Mouse (Mus musculus) MEL (cell line): Measurements from ENCODE around the gene Slain1. TPM values are rescaled to one million over a fixed set of nuclear protein-coding genes. Genes with fewer than 3 reads are reported as not detected.

Source experiments
- DNase-seq: peaks from one replicate; pipeline ENCODE4 v3.0.0; 2011; ENCODE audit warnings: low read depth, low spot score
- H3K27ac ChIP-seq: 2 replicates; pipeline ENCODE4 v1.5.1; 2012; ENCODE audit warnings: low read depth, mild to moderate bottlenecking, control low read depth, low read length, moderate library complexity; ENCODE audit not compliant: control insufficient read depth
- H3K27me3 ChIP-seq, 2 experiments: fragments of 150-350 bp in 1 of 2; sonication (generic) in 1 of 2; 2 replicates each; pipeline ENCODE4 v1.6.1; 2012; ENCODE audit warnings: low read length in 2 of 2, mild to moderate bottlenecking in 2 of 2, improper control_type of control experiment in 1 of 2, moderate library complexity in 1 of 2; ENCODE audit not compliant: insufficient read depth in 2 of 2, control insufficient read depth in 1 of 2
- H3K36me3 ChIP-seq, 2 experiments: 2 replicates each; pipeline ENCODE4 v1.6.1; 2012 to 2014; ENCODE audit warnings: low read length in 2 of 2, improper control_type of control experiment in 1 of 2, inconsistent platforms in 1 of 2, mild to moderate bottlenecking in 1 of 2; ENCODE audit not compliant: insufficient read depth in 2 of 2, control insufficient read depth in 1 of 2
- H3K4me1 ChIP-seq, 2 experiments: fragments of 150-350 bp in 1 of 2; sonication (generic) in 1 of 2; 2 replicates each; pipeline ENCODE4 v1.6.1; 2012; ENCODE audit warnings: low read length in 2 of 2, improper control_type of control experiment in 1 of 2, mild to moderate bottlenecking in 1 of 2; ENCODE audit not compliant: insufficient read depth in 2 of 2, control insufficient read depth in 1 of 2
- H3K4me3 ChIP-seq, 2 experiments: fragments of 150-350 bp in 1 of 2; sonication (generic) in 1 of 2; 2 replicates each; pipeline ENCODE4 v1.5.1; 2012; ENCODE audit warnings: low read depth in 2 of 2, low read length in 2 of 2, mild to moderate bottlenecking in 2 of 2, moderate library complexity in 2 of 2, control low read depth in 1 of 2, improper control_type of control experiment in 1 of 2; ENCODE audit not compliant: control insufficient read depth in 1 of 2, insufficient read depth in 1 of 2
- H3K79me2 ChIP-seq: 2 replicates; pipeline ENCODE4 v1.6.1; 2012; ENCODE audit warnings: mild to moderate bottlenecking, low read length, moderate library complexity; ENCODE audit not compliant: control insufficient read depth, poor library complexity, insufficient read depth
- H3K9ac ChIP-seq: 2 replicates; pipeline ENCODE4 v1.6.1; 2012; ENCODE audit warnings: low read depth, mild to moderate bottlenecking, control low read depth, low read length, moderate library complexity; ENCODE audit not compliant: control insufficient read depth, poor library complexity, severe bottlenecking
- H3K9me3 ChIP-seq: fragments of 150-350 bp; sonication (generic); replicated peaks from 2 replicates; pipeline ENCODE4 v1.6.1; 2012; ENCODE audit warnings: mild to moderate bottlenecking, low read length, improper control_type of control experiment, moderate library complexity; ENCODE audit not compliant: insufficient read depth
- BHLHE40 ChIP-seq: IDR thresholded peaks from 2 replicates; pipeline ENCODE4 v1.6.1; 2012; ENCODE audit warnings: low read depth, mild to moderate bottlenecking, inconsistent platforms, low read length, improper control_type of control experiment, borderline replicate concordance
- CTCF ChIP-seq, 3 experiments: IDR thresholded peaks in 2 of 3; conservative IDR thresholded peaks in 1 of 3; 2 replicates each; pipeline ENCODE4 v1.5.1; 2011 to 2012; ENCODE audit warnings: low read length in 3 of 3, low read depth in 2 of 3, mild to moderate bottlenecking in 2 of 3, improper control_type of control experiment in 1 of 3, inconsistent platforms in 1 of 3, mixed read lengths in 1 of 3, moderate library complexity in 1 of 3; ENCODE audit not compliant: control insufficient read depth in 1 of 3, insufficient read depth in 1 of 3, poor library complexity in 1 of 3, severe bottlenecking in 1 of 3
- ETS1 ChIP-seq: IDR thresholded peaks from 2 replicates; pipeline ENCODE4 v1.6.1; 2012; ENCODE audit warnings: low read depth, mild to moderate bottlenecking, inconsistent platforms, low read length, improper control_type of control experiment, moderate library complexity
- GATA1 ChIP-seq: IDR thresholded peaks from 2 replicates; pipeline ENCODE4 v1.6.1; 2011; ENCODE audit warnings: low read depth, low read length, improper control_type of control experiment
- KAT2A ChIP-seq: conservative IDR thresholded peaks from 2 replicates; pipeline ENCODE4 v1.6.1; 2012; ENCODE audit warnings: low read depth, low read length, improper control_type of control experiment, inconsistent platforms
- MAFK ChIP-seq: IDR thresholded peaks from 2 replicates; pipeline ENCODE4 v1.6.1; 2011; ENCODE audit warnings: low read depth, mild to moderate bottlenecking, low read length, improper control_type of control experiment, borderline replicate concordance
- MAX ChIP-seq: IDR thresholded peaks from 2 replicates; pipeline ENCODE4 v1.6.1; 2011; ENCODE audit warnings: low read length, improper control_type of control experiment
- MYB ChIP-seq: IDR thresholded peaks from 2 replicates; pipeline ENCODE4 v1.6.1; 2011; ENCODE audit warnings: mild to moderate bottlenecking, low read depth, low read length, improper control_type of control experiment
- NELFE ChIP-seq: IDR thresholded peaks from 2 replicates; pipeline ENCODE4 v1.6.1; 2011; ENCODE audit warnings: low read depth, low read length, improper control_type of control experiment
- POLR2A ChIP-seq, 2 experiments: IDR thresholded peaks; 2 replicates each; pipeline ENCODE4 v1.6.1; 2011 to 2012; ENCODE audit warnings: low read length in 2 of 2, mild to moderate bottlenecking in 2 of 2, control low read depth in 1 of 2, improper control_type of control experiment in 1 of 2, low read depth in 1 of 2, moderate library complexity in 1 of 2; ENCODE audit not compliant: control insufficient read depth in 1 of 2, insufficient read depth in 1 of 2, poor library complexity in 1 of 2
- POLR2AphosphoS2 ChIP-seq: IDR thresholded peaks from 2 replicates; pipeline ENCODE4 v1.6.1; 2011; ENCODE audit warnings: low read length, improper control_type of control experiment
- POLR2AphosphoS5 ChIP-seq: IDR thresholded peaks from 2 replicates; pipeline ENCODE4 v1.6.1; 2012; ENCODE audit warnings: low read depth, borderline replicate concordance, mild to moderate bottlenecking, inconsistent platforms, low read length, moderate library complexity, mixed read lengths
- RAD21 ChIP-seq: IDR thresholded peaks from 2 replicates; pipeline ENCODE4 v1.6.1; 2011; ENCODE audit warnings: mild to moderate bottlenecking, low read depth, low read length, improper control_type of control experiment
- TAL1 ChIP-seq: IDR thresholded peaks from 2 replicates; pipeline ENCODE4 v1.6.1; 2012; ENCODE audit warnings: mild to moderate bottlenecking, inconsistent platforms, low read length, moderate library complexity, mixed read lengths
- TBP ChIP-seq: IDR thresholded peaks from 2 replicates; pipeline ENCODE4 v1.8.0; 2011; ENCODE audit warnings: low read depth, low read length, improper control_type of control experiment
- USF1 ChIP-seq: IDR thresholded peaks from 2 replicates; pipeline ENCODE4 v1.6.1; 2014; ENCODE audit warnings: low read depth, mild to moderate bottlenecking, inconsistent platforms, low read length, improper control_type of control experiment, moderate library complexity
- USF2 ChIP-seq, 2 experiments: IDR thresholded peaks; 2 replicates each; pipeline ENCODE4 v1.6.1; 2011 to 2012; ENCODE audit warnings: improper control_type of control experiment in 2 of 2, low read length in 2 of 2, borderline replicate concordance in 1 of 2, inconsistent platforms in 1 of 2, low read depth in 1 of 2, mild to moderate bottlenecking in 1 of 2; ENCODE audit not compliant: insufficient read depth in 1 of 2
- ZC3H11A ChIP-seq: IDR thresholded peaks from 2 replicates; pipeline ENCODE4 v1.6.1; 2012; ENCODE audit warnings: low read depth, mild to moderate bottlenecking, inconsistent platforms, low read length, improper control_type of control experiment
- ZKSCAN1 ChIP-seq: IDR thresholded peaks from 2 replicates; pipeline ENCODE4 v1.6.1; 2012; ENCODE audit warnings: low read depth, mild to moderate bottlenecking, inconsistent platforms, low read length, improper control_type of control experiment, moderate library complexity
- ZMIZ1 ChIP-seq: IDR thresholded peaks from 2 replicates; pipeline ENCODE4 v1.6.1; 2012; ENCODE audit warnings: low read depth, mild to moderate bottlenecking, inconsistent platforms, low read length, improper control_type of control experiment, moderate library complexity
- polyA plus RNA-seq, 2 experiments: library from polyadenylated mRNA; stranded (reverse) in 1 of 2; unstranded in 1 of 2; fragments of >175 nt in 1 of 2; fragments of >200 nt in 1 of 2; gene quantifications; 2 replicates each; pipeline versions ENCODE4 v1.2.1 to v1.2.4; 2012; ENCODE audit warnings: low replicate concordance in 2 of 2, low read depth in 1 of 2; ENCODE audit not compliant: insufficient read length in 2 of 2, insufficient read depth in 1 of 2, missing spikeins in 1 of 2
- total RNA-seq: library from RNA; depleted of rRNA; stranded (reverse); fragments of 300-350 nt; gene quantifications from 2 replicates; pipeline ENCODE4 v1.2.3, GENCODE M21; 2012

The Slain1 gene
- total and polyA plus RNA-seq, 3 experiments = not detected

DNA sequence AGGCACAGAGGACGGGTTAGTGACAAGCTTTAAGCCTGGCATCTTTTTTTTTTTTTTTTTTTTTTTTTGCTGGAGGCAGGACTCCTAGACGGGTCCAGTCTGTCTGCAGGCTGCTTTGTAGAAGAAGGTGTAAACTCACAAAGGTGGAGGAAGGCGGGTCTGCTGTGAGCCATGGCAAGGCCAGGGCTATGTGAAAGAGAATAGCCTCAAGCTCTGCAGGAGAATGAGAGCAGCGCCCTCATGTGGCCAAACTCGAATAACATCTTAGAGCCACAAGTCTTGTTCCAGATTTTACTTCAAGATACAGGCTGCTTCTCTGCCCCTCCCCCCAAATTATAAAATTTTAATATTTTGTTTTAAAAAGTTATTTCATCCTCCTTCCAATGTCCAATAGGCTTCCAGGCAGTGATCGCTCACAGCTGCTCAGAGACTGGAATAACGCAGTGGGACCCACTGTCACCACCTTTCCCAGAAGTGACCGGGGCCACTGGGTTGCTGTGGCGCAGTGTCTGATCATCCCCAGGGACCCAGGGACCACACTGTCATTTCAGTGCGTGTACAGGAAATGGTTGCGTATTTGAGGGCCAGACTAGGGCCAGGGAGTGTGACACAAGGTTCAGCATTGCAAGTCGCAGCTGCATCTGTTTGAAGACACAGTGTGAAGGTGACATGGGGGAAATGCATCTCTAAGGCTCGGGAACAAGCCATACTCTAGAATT lies 70.8 kb downstream of the Slain1 start:
- Histone ChIP-seq H3K27me3 (no peaks in the 10 kb centered on the region), H3K9ac (no peak overlapping the region), H3K9me3 (no peaks in the 10 kb centered on the region)
- peak; percentile 65 for DNase-seq
- TF ChIP-seq RAD21 = peak; percentile 13
- TF ChIP-seq CTCF (IDR thresholded peaks at IDR 0.05 in 2 of 3, conservative IDR thresholded peaks at IDR 0.05 in 1 of 3; ENCODE audit: control insufficient read depth in 1 of 3, insufficient read depth in 1 of 3, low read depth in 2 of 3, low read length in 3 of 3, poor library complexity in 1 of 3, severe bottlenecking in 1 of 3) = peak; percentile 32 to 68 (median 58)
- TF ChIP-seq NELFE = no peak
- no peak for TF ChIP-seq TBP
- no peak for TF ChIP-seq BHLHE40
- TF ChIP-seq ETS1 = no peak
- TF ChIP-seq POLR2AphosphoS5 = no peak
- TF ChIP-seq, all 39 proteins: peak for 2
- no peak overlapping the region for H3K27ac ChIP-seq
- peaks cover 0 to 3% of the 10 kb centered on the region in 2 experiments; a peak in 2 of 4 replicates for H3K4me1 ChIP-seq
- H3K4me3 ChIP-seq = no peak overlapping the region
- H3K36me3 ChIP-seq = no peaks in the 10 kb centered on the region
- no peaks in the 10 kb centered on the region for H3K79me2 ChIP-seq

DNA sequence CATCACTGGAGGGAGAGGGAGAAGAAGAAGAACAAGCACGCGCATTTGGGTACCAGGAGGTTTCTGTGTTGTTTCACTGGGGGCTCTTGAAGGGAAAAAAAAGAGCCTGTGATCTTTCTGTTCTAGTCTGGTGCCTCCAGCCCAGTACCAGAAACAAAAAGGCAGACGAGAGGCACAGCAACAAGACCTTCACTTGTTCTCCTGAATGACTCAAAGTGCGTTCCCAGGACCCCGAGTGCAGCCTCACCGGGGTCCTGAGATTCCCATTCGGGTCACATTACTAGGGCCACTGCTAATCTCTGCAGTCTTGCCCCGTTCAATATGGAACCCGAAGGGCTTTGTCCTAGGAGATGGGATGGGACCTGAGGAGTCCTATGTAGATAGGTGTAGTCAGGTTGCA lies 73.3 kb downstream of the Slain1 start:
- Histone ChIP-seq H3K36me3 (no peaks in the 10 kb centered on the region), H3K27ac (no peak overlapping the region), H3K4me3 (no peak overlapping the region), H3K79me2 (no peaks in the 10 kb centered on the region), H3K4me1 (peaks cover 0 to 3% of the 10 kb centered on the region in 2 experiments; a peak in 2 of 4 replicates), H3K27me3 (no peaks in the 10 kb centered on the region), H3K9ac (no peak overlapping the region), H3K9me3 (no peaks in the 10 kb centered on the region)
- no peak for DNase-seq
- TF ChIP-seq POLR2A (IDR thresholded peaks at IDR 0.05; ENCODE audit: control insufficient read depth in 1 of 2, insufficient read depth in 1 of 2, low read depth in 1 of 2, low read length in 2 of 2, poor library complexity in 1 of 2) = no peak
- TF ChIP-seq CTCF (IDR thresholded peaks at IDR 0.05 in 2 of 3, conservative IDR thresholded peaks at IDR 0.05 in 1 of 3; ENCODE audit: control insufficient read depth in 1 of 3, insufficient read depth in 1 of 3, low read depth in 2 of 3, low read length in 3 of 3, poor library complexity in 1 of 3, severe bottlenecking in 1 of 3) = no peak
- TF ChIP-seq MAX = no peak
- no peak for TF ChIP-seq ZMIZ1
- TF ChIP-seq ZKSCAN1 = no peak
- no peak for TF ChIP-seq MYB
- no peak for TF ChIP-seq TAL1
- no peak for TF ChIP-seq ZC3H11A
- TF ChIP-seq KAT2A = no peak
- no peak for TF ChIP-seq RAD21
- no peak for TF ChIP-seq TBP
- TF ChIP-seq POLR2AphosphoS5 = no peak
- TF ChIP-seq USF2 (IDR thresholded peaks at IDR 0.05; ENCODE audit: borderline replicate concordance in 1 of 2, insufficient read depth in 1 of 2, low read depth in 1 of 2, low read length in 2 of 2) = no peak
- TF ChIP-seq ETS1 = no peak
- TF ChIP-seq USF1 = no peak
- TF ChIP-seq POLR2AphosphoS2 = no peak
- no peak for TF ChIP-seq MAFK
- TF ChIP-seq GATA1 = no peak
